Mouse (Mus musculus) CH12.LX (cell line): Measurements from ENCODE around the gene Gas2l3. TPM values are rescaled to one million over a fixed set of nuclear protein-coding genes. Genes with fewer than 3 reads are reported as not detected.

ENCODE experiments used
- DNase-seq: peaks from one replicate; pipeline ENCODE4 v3.0.0-alpha.2; 2013; ENCODE audit errors: extremely low read depth
- H3K27ac ChIP-seq: 2 replicates; pipeline ENCODE4 v1.5.1; 2012; ENCODE audit warnings: low read depth, mild to moderate bottlenecking, control low read depth, moderate library complexity; ENCODE audit not compliant: insufficient read depth
- H3K27me3 ChIP-seq: replicated peaks from 2 replicates; pipeline ENCODE3; 2012; ENCODE audit warnings: inconsistent platforms
- H3K36me3 ChIP-seq, 2 experiments: replicated peaks in 1 of 2; 2 replicates each; pipeline versions ENCODE3 to v1.6.1; 2012; ENCODE audit warnings: inconsistent platforms in 1 of 2, low read length in 1 of 2, mild to moderate bottlenecking in 1 of 2, mixed read lengths in 1 of 2, moderate library complexity in 1 of 2; ENCODE audit not compliant: control insufficient read depth in 1 of 2, insufficient read depth in 1 of 2
- H3K4me1 ChIP-seq, 2 experiments: 2 replicates each; pipeline ENCODE4 v1.6.1; 2012; ENCODE audit warnings: inconsistent platforms in 1 of 2, moderate library complexity in 1 of 2; ENCODE audit not compliant: insufficient read depth in 2 of 2, control insufficient read depth in 1 of 2
- H3K4me2 ChIP-seq: 2 replicates; pipeline ENCODE4 v1.6.1; 2012; ENCODE audit warnings: low read depth, mild to moderate bottlenecking, control low read depth; ENCODE audit not compliant: poor library complexity, insufficient read depth, severe bottlenecking
- H3K4me3 ChIP-seq, 3 experiments: fragments of 150-350 bp in 1 of 3; sonication (generic) in 1 of 3; replicated peaks in 1 of 3; 2 replicates each; pipeline versions ENCODE3 to v1.5.1; 2011 to 2012; ENCODE audit warnings: low read depth in 2 of 3, low read length in 2 of 3, mild to moderate bottlenecking in 2 of 3, moderate library complexity in 2 of 3, control low read depth in 1 of 3, improper control_type of control experiment in 1 of 3, inconsistent platforms in 1 of 3, mixed read lengths in 1 of 3; ENCODE audit not compliant: poor library complexity in 1 of 3
- H3K79me2 ChIP-seq: replicated peaks from 2 replicates; pipeline ENCODE4 v1.6.1; 2012; ENCODE audit warnings: mild to moderate bottlenecking, moderate library complexity; ENCODE audit not compliant: control insufficient read depth, poor library complexity, insufficient read depth, severe bottlenecking; ENCODE audit errors: extremely low read depth
- H3K9ac ChIP-seq: 2 replicates; pipeline ENCODE4 v1.6.1; 2012; ENCODE audit warnings: low read depth, mild to moderate bottlenecking, control low read depth, moderate library complexity; ENCODE audit not compliant: insufficient read depth
- H3K9me3 ChIP-seq: replicated peaks from 2 replicates; pipeline ENCODE3; 2012; ENCODE audit warnings: low read length, inconsistent platforms, mixed read lengths
- BHLHE40 ChIP-seq: IDR thresholded peaks from 2 replicates; pipeline ENCODE4 v1.6.1; 2011; ENCODE audit warnings: mild to moderate bottlenecking, low read depth, low read length, improper control_type of control experiment
- CHD2 ChIP-seq: IDR thresholded peaks from 2 replicates; pipeline ENCODE4 v1.6.1; 2011; ENCODE audit warnings: low read length, improper control_type of control experiment
- CTCF ChIP-seq, 2 experiments: IDR thresholded peaks in 1 of 2; conservative IDR thresholded peaks in 1 of 2; 2 replicates each; pipeline ENCODE4 v1.5.1; 2011 to 2012; ENCODE audit warnings: low read depth in 2 of 2, low read length in 2 of 2, improper control_type of control experiment in 1 of 2, inconsistent platforms in 1 of 2, mild to moderate bottlenecking in 1 of 2, moderate library complexity in 1 of 2
- GABPA ChIP-seq: IDR thresholded peaks from 2 replicates; pipeline ENCODE4 v1.6.1; 2012; ENCODE audit warnings: low read depth, low read length, improper control_type of control experiment, inconsistent platforms; ENCODE audit not compliant: insufficient replicate concordance
- HCFC1 ChIP-seq: IDR thresholded peaks from 2 replicates; pipeline ENCODE4 v1.6.1; 2012; ENCODE audit warnings: low read depth, mild to moderate bottlenecking, inconsistent platforms, low read length, improper control_type of control experiment
- JUN ChIP-seq: IDR thresholded peaks from 2 replicates; pipeline ENCODE4 v1.6.1; 2011; ENCODE audit warnings: low read depth, mild to moderate bottlenecking, low read length, improper control_type of control experiment, moderate library complexity; ENCODE audit not compliant: insufficient read depth
- MAX ChIP-seq: IDR thresholded peaks from 2 replicates; pipeline ENCODE4 v1.6.1; 2011; ENCODE audit warnings: low read length, improper control_type of control experiment
- NELFE ChIP-seq: IDR thresholded peaks from 2 replicates; pipeline ENCODE4 v1.6.1; 2011; ENCODE audit warnings: low read depth, low read length, improper control_type of control experiment
- PAX5 ChIP-seq: IDR thresholded peaks from 2 replicates; pipeline ENCODE4 v1.6.1; 2012; ENCODE audit warnings: low read length, inconsistent platforms, mixed read lengths
- POLR2A ChIP-seq: IDR thresholded peaks from 2 replicates; pipeline ENCODE4 v1.6.1; 2011; ENCODE audit warnings: low read depth, mild to moderate bottlenecking, improper control_type of control experiment, low read length
- POLR2AphosphoS2 ChIP-seq: IDR thresholded peaks from 2 replicates; pipeline ENCODE4 v1.6.1; 2011; ENCODE audit warnings: low read depth, low read length, improper control_type of control experiment
- RCOR1 ChIP-seq: conservative IDR thresholded peaks from 2 replicates; pipeline ENCODE4 v1.6.1; 2012; ENCODE audit warnings: low read depth, mild to moderate bottlenecking, inconsistent platforms, low read length, improper control_type of control experiment
- TBP ChIP-seq: conservative IDR thresholded peaks from 2 replicates; pipeline ENCODE4 v1.6.1; 2011; ENCODE audit warnings: low read depth, low read length, improper control_type of control experiment
- TCF12 ChIP-seq: IDR thresholded peaks from 2 replicates; pipeline ENCODE4 v1.6.1; 2014; ENCODE audit warnings: low read depth, mild to moderate bottlenecking, inconsistent platforms, low read length, improper control_type of control experiment
- UBTF ChIP-seq: IDR thresholded peaks from 2 replicates; pipeline ENCODE4 v1.6.1; 2012; ENCODE audit warnings: low read depth, mild to moderate bottlenecking, inconsistent platforms, low read length, improper control_type of control experiment, moderate library complexity
- USF1 ChIP-seq: IDR thresholded peaks from 2 replicates; pipeline ENCODE4 v1.6.1; 2014; ENCODE audit warnings: low read depth, mild to moderate bottlenecking, inconsistent platforms, low read length, improper control_type of control experiment
- ZC3H11A ChIP-seq: IDR thresholded peaks from 2 replicates; pipeline ENCODE4 v1.6.1; 2012; ENCODE audit warnings: low read depth, mild to moderate bottlenecking, inconsistent platforms, low read length, improper control_type of control experiment
- ZNF384 ChIP-seq: IDR thresholded peaks from 2 replicates; pipeline ENCODE4 v1.6.1; 2012; ENCODE audit warnings: low read depth, low read length, improper control_type of control experiment, inconsistent platforms
- dilution Hi-C: fragments of 300-500 bp; cut with MboI; formaldehyde crosslinking; loops from 2 replicates; pipeline ENCODE4 v1.14.3; 2020; ENCODE audit warnings: low sequenced_read_pairs; ENCODE audit not compliant: extremely low pct_unique_long_range_greater_than_20kb, extremely low pct_ligation_motif_present
- in situ Hi-C: fragments of 300-500 bp; cut with MboI; formaldehyde crosslinking; loops from 3 replicates; pipeline ENCODE4 v1.14.3; 2019; ENCODE audit warnings: low sequenced_read_pairs, low pct_ligation_motif_present, low pct_unique_long_range_greater_than_20kb, mixed read lengths
- polyA plus RNA-seq: library from polyadenylated mRNA; unstranded; fragments of >175 nt; gene quantifications from 2 replicates; pipeline ENCODE4 v1.2.1, GENCODE M21; 2012; ENCODE audit warnings: low read depth; ENCODE audit not compliant: insufficient read length
- total RNA-seq, 2 experiments: library from RNA; depleted of rRNA; stranded (reverse); fragments of 300-350 nt in 1 of 2; fragments of >200 nt in 1 of 2; gene quantifications; 2 replicates each; pipeline ENCODE4 v1.2.3; 2012 to 2014

The Gas2l3 gene
- total and polyA plus RNA-seq, 3 experiments: 7.3 to 12.2 (median 9.4) TPM

DNA sequence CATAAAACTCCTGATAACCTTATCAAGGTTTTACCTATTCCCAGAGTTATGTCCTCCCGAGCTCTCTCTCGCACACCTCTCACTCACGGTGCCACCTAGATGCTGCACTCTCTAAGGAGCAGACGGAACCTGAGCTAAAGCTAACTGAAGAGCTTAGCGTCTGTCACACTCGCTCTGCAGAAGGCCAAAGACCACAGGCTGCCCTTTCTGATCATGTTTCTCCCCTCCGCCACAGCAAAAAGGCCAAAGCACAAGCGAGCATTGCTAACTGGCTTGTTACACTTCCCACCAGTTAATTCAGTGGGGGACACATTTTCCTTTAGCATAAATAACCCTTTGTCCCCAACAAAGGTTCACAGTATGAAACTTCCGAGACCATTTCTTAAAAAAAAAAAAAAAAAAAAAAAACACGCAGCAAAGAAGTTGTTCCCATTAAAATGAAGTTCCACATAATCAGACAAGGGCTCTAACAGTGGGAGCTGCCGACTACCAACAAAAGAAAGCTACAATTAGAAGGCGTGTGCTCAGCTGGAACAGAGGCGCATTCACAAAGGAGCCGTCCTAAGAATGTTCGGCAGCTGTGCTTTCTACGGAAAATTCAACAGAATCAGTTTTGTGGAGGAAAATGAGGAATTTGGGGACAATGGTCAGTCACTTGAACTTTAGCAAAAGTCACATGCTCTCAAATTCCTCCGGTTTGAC lies 9.1 kb downstream of the Gas2l3 start:
- in situ Hi-C loops: no loop called here
- H3K4me1 ChIP-seq: peaks cover 0 to under 1% of the 10 kb centered on the region in 2 experiments; a peak in 1 of 4 replicates
- DNase-seq: no peak
- no peaks in the 10 kb centered on the region for H3K79me2 ChIP-seq
- H3K36me3 ChIP-seq: peaks cover 19 to 86% of the 10 kb centered on the region in 2 experiments
- H3K9ac ChIP-seq: no peak overlapping the region
- no peak overlapping the region for H3K4me2 ChIP-seq
- no peaks in the 10 kb centered on the region for H3K27me3 ChIP-seq
- dilution Hi-C loops: no loop called here
- H3K9me3 ChIP-seq: no peaks in the 10 kb centered on the region
- no peak overlapping the region for H3K27ac ChIP-seq
- no peak overlapping the region for H3K4me3 ChIP-seq
- TF ChIP-seq POLR2AphosphoS2: no peak
- TF ChIP-seq, all 38 proteins: peak for 0

GRCm38 (mm10) chr10:89432743-89433142 lies 11.0 kb downstream of the Gas2l3 start:
- Histone ChIP-seq H3K27ac (no peak overlapping the region), H3K4me2 (no peak overlapping the region), H3K9me3 (no peaks in the 10 kb centered on the region), H3K4me3 (no peak overlapping the region), H3K36me3 (peaks cover 26 to 88% of the 10 kb centered on the region in 2 experiments), H3K9ac (no peak overlapping the region), H3K79me2 (no peaks in the 10 kb centered on the region), H3K4me1 (no peaks in the 10 kb centered on the region)
- in situ Hi-C loops: no loop called here
- DNase-seq: no peak
- TF ChIP-seq CTCF (conservative IDR thresholded peaks at IDR 0.05 in 1 of 2, IDR thresholded peaks at IDR 0.05 in 1 of 2; ENCODE audit: low read depth in 2 of 2, low read length in 2 of 2) (no peak), TBP (no peak), TCF12 (no peak), UBTF (no peak), PAX5 (no peak), BHLHE40 (no peak), ZNF384 (no peak), NELFE (no peak), RCOR1 (no peak), CHD2 (no peak), POLR2A (no peak), ZC3H11A (no peak), HCFC1 (no peak), JUN (no peak), USF1 (no peak), MAX (no peak), GABPA (no peak)
- TF ChIP-seq, all 38 proteins: peak for 0
- H3K27me3 ChIP-seq: no peaks in the 10 kb centered on the region
- dilution Hi-C loops: no loop called here
